Mouse (Mus musculus) midbrain, embryonic 11.5 days (tissue): ENCODE measurements around the gene Gm14409. TPM values are rescaled to one million over a fixed set of nuclear protein-coding genes. Genes with fewer than 3 reads are reported as not detected.
A peak's percentile ranks its signal among the peaks of the same experiment; 100 is the strongest.
"Not testable (repeated sequence)": the region's sequence is repeated elsewhere in the genome, so short reads cannot be mapped to it uniquely, and the experiment has no call there.

Source experiments
- ATAC-seq: fragments of 200-750 bp; cut with Nextera tagmentation; 2 replicates; pipeline ENCODE4 v1.8.0; 2017; ENCODE audit warnings: moderate TSS enrichment, moderate library complexity; ENCODE audit not compliant: low FRiP score
- DNase-seq: peaks from one replicate; pipeline ENCODE4 v3.0.0; 2015; ENCODE audit warnings: low spot score; ENCODE audit errors: missing footprints
- H3K27ac ChIP-seq: fragments of 300-500 bp; sonication (generic); 2 replicates; pipeline ENCODE4 v1.5.1; 2014; ENCODE audit warnings: low read depth, low read length
- H3K27me3 ChIP-seq: fragments of 300-500 bp; sonication (generic); 2 replicates; pipeline ENCODE4 v1.6.1; 2014; ENCODE audit warnings: mild to moderate bottlenecking, low read length, moderate library complexity, mixed read lengths; ENCODE audit not compliant: control insufficient read depth, insufficient read depth
- H3K36me3 ChIP-seq: fragments of 300-500 bp; sonication (generic); 2 replicates; pipeline ENCODE4 v1.6.1; 2014; ENCODE audit warnings: mild to moderate bottlenecking, low read length, moderate library complexity, mixed read lengths; ENCODE audit not compliant: control insufficient read depth, insufficient read depth
- H3K4me1 ChIP-seq: fragments of 300-500 bp; sonication (generic); 2 replicates; pipeline ENCODE4 v1.6.1; 2014; ENCODE audit warnings: low read length; ENCODE audit not compliant: control insufficient read depth, insufficient read depth
- H3K4me2 ChIP-seq: fragments of 300-500 bp; sonication (generic); 2 replicates; pipeline ENCODE4 v1.6.1; 2014; ENCODE audit warnings: mild to moderate bottlenecking, moderate library complexity
- H3K4me3 ChIP-seq: fragments of 300-500 bp; sonication (generic); 2 replicates; pipeline ENCODE4 v1.5.1; 2014; ENCODE audit warnings: low read depth, low read length
- H3K9ac ChIP-seq: fragments of 300-500 bp; sonication (generic); 2 replicates; pipeline ENCODE4 v1.6.1; 2014; ENCODE audit warnings: low read length
- H3K9me3 ChIP-seq: fragments of 300-500 bp; sonication (generic); 2 replicates; pipeline ENCODE4 v1.6.1; 2016; ENCODE audit warnings: low read length; ENCODE audit not compliant: control insufficient read depth
- WGBS: fragments of 180-500 bp; shearing (Covaris S2); extraction: QIAGEN DNeasy Blood & Tissue Kit; methylation state at CpG from one replicate; pipeline ENCODE4 v1.1.7; 2014; 5-methylcytosine and 5-hydroxymethylcytosine counted together
- polyA plus RNA-seq: library from polyadenylated mRNA; unstranded; fragments of >200 nt; fragmentation: Nextera tagmentation; extraction: Ambion mirVana; gene quantifications from 2 replicates; pipeline ENCODE4 v1.2.1, GENCODE M21; 2014

Gene Gm14409
- polyA plus RNA-seq, result not detected in 2 replicates

DNA sequence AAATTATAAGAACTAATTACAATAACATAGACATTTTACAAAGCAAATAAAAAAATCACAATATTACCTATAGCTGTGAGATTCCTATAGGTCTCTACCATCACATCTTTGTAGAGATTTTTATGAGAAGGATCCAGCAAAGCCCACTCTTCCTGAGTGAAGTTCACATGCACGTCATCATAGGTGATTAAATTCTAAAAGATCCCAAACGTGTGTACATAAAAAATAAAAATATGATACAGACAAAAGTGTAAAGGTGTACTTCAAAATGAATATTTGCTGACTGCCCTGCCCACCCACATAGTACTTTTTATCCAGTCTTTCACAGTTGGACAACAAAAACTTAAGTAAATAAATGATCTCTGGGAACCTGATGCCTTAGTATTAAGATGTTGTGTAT lies at the start of gene Gm14409:
Gm14409 (minus strand) TSS at position 101 of the 400 bp plus-strand sequence.
- not testable (repeated sequence) for H3K9me3 ChIP-seq, H3K27ac ChIP-seq, H3K4me1 ChIP-seq, H3K4me2 ChIP-seq, H3K9ac ChIP-seq, ATAC-seq, H3K36me3 ChIP-seq, H3K27me3 ChIP-seq, DNase-seq, H3K4me3 ChIP-seq
- no CpG with 5 or more reads among the region's 2 CpGs for WGBS

DNA sequence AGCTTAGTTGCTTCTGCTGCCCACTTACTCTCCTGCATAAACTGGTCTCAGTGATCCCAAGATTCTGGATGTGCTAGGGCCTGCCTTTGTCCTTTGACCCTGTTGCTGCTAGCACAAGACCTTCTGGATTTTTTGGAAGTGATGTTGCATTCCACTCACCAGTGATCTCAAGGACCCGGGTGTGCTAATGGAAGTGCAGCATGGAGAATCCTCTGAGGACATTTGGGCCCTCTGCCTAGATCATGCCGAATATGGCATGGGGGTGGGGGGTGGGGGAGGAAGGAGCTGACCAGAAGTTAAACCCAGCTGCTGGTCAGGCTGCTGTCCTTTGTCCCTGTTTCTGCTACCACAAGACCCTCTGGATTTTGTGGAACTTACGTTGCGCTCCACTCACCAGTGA lies 42.8 kb upstream of the Gm14409 start:
- not testable (repeated sequence) for H3K27me3 ChIP-seq, H3K4me3 ChIP-seq, H3K36me3 ChIP-seq, H3K4me1 ChIP-seq, H3K9me3 ChIP-seq, H3K4me2 ChIP-seq, DNase-seq, H3K27ac ChIP-seq, H3K9ac ChIP-seq
- WGBS, result 84% methylated on average over 4 of the region's 4 CpGs
- 0 out of 2 replicates have a peak, but pooled peaks have one; percentile 35 for ATAC-seq

DNA sequence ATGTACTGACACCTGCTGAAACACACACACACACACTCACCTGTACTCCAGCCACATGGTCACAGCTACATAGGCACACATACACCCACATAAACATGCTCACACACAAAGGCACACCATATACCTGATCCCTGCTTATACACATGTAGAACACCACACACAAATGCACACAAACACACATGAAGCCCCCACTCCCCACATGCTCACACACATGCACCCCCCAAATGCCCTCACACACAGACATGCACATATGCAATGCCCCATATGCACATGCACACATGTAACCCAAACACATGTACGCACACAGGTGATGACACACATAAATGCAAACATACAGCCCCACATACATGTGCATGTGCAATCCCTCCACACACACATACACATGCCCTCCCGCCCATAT lies 38.1 kb upstream of the Gm14409 start:
- H3K4me2 ChIP-seq, H3K9ac ChIP-seq, ATAC-seq, DNase-seq, H3K36me3 ChIP-seq, H3K4me3 ChIP-seq, H3K4me1 ChIP-seq, H3K9me3 ChIP-seq, H3K27me3 ChIP-seq, H3K27ac ChIP-seq: not testable (repeated sequence)
- no CpG with 5 or more reads among the region's 2 CpGs for WGBS

DNA sequence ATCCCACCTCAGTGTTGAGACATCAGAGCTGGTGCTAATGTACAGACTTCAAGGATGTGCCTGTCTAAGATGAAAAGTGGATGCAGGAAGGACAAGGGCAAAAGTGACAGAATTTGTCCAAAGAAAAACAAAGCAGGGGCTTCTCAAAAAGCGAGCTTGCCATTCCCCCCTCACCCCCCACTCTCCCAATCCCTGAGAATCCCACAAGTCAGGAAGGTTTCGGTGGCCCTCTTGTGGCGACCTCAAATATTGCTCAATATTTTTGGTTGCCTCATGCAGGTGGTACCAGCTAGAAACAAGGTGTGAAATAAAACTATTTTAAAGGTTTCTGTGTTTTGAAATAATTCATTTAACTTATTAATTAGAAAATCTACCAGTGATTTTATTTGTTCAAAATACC lies 16.9 kb upstream of the Gm14409 start:
- ATAC-seq, H3K27me3 ChIP-seq, H3K36me3 ChIP-seq, H3K9me3 ChIP-seq, H3K27ac ChIP-seq, H3K4me1 ChIP-seq, H3K9ac ChIP-seq, H3K4me3 ChIP-seq, H3K4me2 ChIP-seq, DNase-seq: not testable (repeated sequence)
- WGBS, result 32% methylated on average over 3 of the region's 3 CpGs

DNA sequence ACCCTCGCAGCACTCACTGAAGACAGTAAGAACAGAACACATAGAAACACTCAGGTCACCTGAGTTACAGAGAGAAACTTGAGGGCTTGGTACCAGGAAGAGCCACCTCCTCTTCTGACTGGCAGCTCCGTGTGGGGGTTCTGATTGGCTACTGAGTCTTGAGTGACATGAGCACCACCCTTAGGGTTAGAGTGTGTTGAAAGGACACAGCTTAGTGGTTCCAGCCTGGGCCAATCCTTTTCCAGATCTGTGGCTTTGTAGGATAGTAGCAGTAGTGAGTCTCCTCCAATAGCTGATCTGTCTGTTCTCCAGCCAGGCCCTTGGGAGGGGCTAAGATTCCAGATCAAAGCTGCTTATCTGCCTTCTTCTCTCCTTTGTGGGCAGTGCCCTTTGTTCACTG lies 10.9 kb upstream of the Gm14409 start:
- whole genome bisulfite sequencing, result 70% methylated on average over 1 of the region's 2 CpGs
- DNase-seq, H3K27ac ChIP-seq, H3K27me3 ChIP-seq, H3K4me1 ChIP-seq, H3K9ac ChIP-seq, H3K36me3 ChIP-seq, H3K4me2 ChIP-seq, H3K9me3 ChIP-seq, ATAC-seq, H3K4me3 ChIP-seq: not testable (repeated sequence)

DNA sequence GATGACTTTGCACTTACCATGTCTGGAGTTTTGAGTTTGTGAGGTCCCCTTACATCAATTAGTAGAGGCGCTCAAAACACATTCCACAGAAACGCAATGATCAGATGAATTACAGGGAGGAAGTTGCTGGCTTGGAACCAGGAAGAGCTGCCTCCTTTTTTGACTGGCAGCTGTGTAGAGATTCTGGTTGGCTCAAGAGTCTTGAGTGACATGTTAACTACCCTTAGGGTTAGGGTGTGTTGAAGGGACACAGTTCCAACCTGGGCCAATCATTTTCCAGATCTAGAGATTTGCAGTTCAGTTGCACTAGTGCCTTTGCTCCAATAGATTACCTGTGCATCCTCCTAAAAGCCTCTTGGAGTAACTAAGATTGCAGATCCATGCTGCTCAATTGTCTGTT lies 5.4 kb upstream of the Gm14409 start:
- not testable (repeated sequence) for H3K27me3 ChIP-seq, H3K4me2 ChIP-seq, H3K36me3 ChIP-seq, DNase-seq, H3K9ac ChIP-seq, H3K27ac ChIP-seq, ATAC-seq, H3K9me3 ChIP-seq, H3K4me3 ChIP-seq, H3K4me1 ChIP-seq
- WGBS, result 88% methylated on average over 2 of the region's 2 CpGs

DNA sequence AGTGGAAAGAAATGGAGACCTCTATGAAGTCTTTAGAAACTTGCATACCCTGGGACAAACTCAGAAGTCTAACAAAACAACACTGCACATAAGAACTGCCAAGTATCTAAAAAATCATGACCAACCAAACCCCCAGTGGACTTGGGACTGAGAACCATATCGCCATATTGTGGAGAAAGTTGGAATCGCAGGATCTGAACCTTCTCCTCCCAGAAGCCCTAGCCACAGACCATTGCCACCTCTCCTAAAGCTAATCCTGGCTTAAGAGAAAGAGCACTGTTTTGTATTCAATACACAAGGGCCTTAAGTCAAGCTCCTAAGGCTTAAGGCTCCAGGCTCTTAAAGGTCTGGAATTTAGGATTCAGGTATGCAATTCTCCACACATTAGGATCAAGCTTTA lies 19.4 kb downstream of the Gm14409 start:
- not testable (repeated sequence) for H3K4me1 ChIP-seq, H3K27ac ChIP-seq, H3K36me3 ChIP-seq, H3K9ac ChIP-seq, H3K4me2 ChIP-seq, H3K27me3 ChIP-seq, DNase-seq, H3K9me3 ChIP-seq, ATAC-seq, H3K4me3 ChIP-seq
- WGBS, result 95% methylated on average over 2 of the region's 2 CpGs

DNA sequence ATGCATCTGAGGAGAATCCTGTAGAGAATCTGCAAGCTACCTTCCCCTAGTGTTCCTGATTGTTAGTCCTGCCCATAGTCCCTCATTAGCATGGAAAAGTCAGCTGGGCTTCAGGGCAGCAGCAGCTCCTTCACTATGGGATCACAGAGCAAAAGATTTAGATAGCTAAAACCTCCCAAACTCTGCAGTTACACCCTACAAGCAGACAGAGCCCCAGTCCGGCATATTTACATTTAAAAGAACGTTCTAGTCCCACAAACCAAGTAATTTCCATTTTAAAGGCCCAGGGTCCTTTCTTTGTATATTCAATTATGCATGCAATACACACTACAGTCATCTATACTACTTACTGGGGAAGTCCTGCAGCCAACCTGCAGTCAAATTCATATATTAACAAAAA lies 36.4 kb downstream of the Gm14409 start:
- ATAC-seq, H3K4me1 ChIP-seq, H3K36me3 ChIP-seq, H3K27me3 ChIP-seq, H3K9me3 ChIP-seq, H3K27ac ChIP-seq, H3K4me3 ChIP-seq, H3K9ac ChIP-seq, DNase-seq, H3K4me2 ChIP-seq: not testable (repeated sequence)
- WGBS, result 50% methylated on average over 2 of the region's 2 CpGs
